7 mouse cellular contexts compared by ENCODE assay signal in the genomic region with DNA sequence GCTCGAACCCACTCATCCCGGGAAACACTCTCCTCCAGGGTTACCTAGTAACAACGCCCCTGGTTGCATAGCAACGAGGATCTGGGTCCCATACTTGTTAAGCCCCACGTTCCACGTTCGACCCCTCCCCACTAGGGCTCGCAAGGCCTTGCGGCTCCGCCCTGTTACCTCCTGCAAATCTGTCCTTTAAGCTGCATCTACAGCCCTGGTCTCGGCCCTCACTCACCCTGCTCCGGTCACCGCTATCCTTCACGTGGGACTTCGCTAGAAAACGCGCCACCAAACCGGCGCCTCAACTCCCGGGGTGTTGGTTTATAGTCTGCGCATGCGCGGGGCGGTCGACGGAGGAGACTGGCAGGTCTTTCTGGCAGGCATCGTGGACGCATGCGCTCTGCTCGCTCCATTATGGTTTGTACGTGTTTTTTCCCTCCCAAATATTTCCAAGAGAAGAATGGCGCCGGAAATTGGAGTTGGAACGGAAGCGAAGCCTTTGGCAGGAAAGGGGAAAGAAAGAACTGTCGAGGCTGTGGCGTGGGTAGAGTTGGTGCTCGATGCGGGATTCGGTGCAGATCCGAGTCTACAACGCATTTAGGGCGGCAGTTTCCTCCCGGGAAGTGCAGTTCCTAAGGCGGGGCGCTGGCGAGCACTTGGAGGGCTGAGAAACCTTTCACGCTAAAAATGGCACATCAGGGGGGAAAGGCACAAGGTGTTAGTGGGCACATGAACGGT. TPM values are rescaled to one million over a fixed set of nuclear protein-coding genes. Genes with fewer than 3 reads are reported as not detected.
A peak's percentile ranks its signal among the peaks of the same experiment; 100 is the strongest.
DNase-seq lines count a peak whose midpoint lies in the region; ATAC-seq lines count a peak whose summit lies in the region.

Gene Tmem109 (minus strand): TSS at position 576 of the 729 bp plus-strand sequence.

- no peaks in the 10 kb centered on the region for H3K27me3 ChIP-seq in intestine, embryonic 16.5 days (replicated peaks; ENCODE audit: control insufficient read depth, insufficient read depth, low read length)
- H3K27me3 ChIP-seq in midbrain, embryonic 11.5 days (ENCODE audit: control insufficient read depth, insufficient read depth, low read length), result no peaks in the 10 kb centered on the region

- ATAC-seq in intestine, embryonic 16.5 days, result peak; percentile 89
- ATAC-seq in midbrain, embryonic 11.5 days (ENCODE audit: low FRiP score), result peak; percentile 93

- no peaks in the 10 kb centered on the region for H3K36me3 ChIP-seq in intestine, embryonic 16.5 days (ENCODE audit: control insufficient read depth, insufficient read depth, low read length)
- no peaks in the 10 kb centered on the region for H3K36me3 ChIP-seq in midbrain, embryonic 11.5 days (ENCODE audit: control insufficient read depth, insufficient read depth, low read length)

- DNase-seq in adrenal gland, adult 2 months, result peak; percentile 94
- DNase-seq in embryo, embryonic 11.5 days (ENCODE audit: low read depth, low spot score), result peak; percentile 95
- DNase-seq in gastrocnemius, postnatal 4 days (ENCODE audit: low spot score in 2 of 2), result peak; percentile 87 to 95
- DNase-seq in left cerebral cortex, postnatal 36 days (ENCODE audit: low spot score in 2 of 2), result peak; percentile 93 to 94
- DNase-seq in midbrain, embryonic 11.5 days (ENCODE audit: low spot score, missing footprints), result peak; percentile 100
- peak; percentile 98 for DNase-seq in skeletal muscle tissue, adult 2 months (ENCODE audit: low read depth, low spot score)

- intact Hi-C loops in left cerebral cortex, postnatal 36 days (cut with DNase I), result loop anchor here (2.0 kb wide), 1 partner anchor 13 kb away; the partner anchor contains the start of gene Prpf19

- peak within 1 kb of the TSS; percentile 66 for H3K4me3 ChIP-seq in intestine, embryonic 16.5 days (ENCODE audit: low read length)
- peak within 1 kb of the TSS; percentile 49 for H3K4me3 ChIP-seq in midbrain, embryonic 11.5 days (ENCODE audit: low read depth, low read length)

- under 1% methylated on average over 49 of the region's 49 CpGs for WGBS in intestine, embryonic 16.5 days
- under 1% methylated on average over 49 of the region's 49 CpGs for whole genome bisulfite sequencing in midbrain, embryonic 11.5 days

- H3K9me3 ChIP-seq in intestine, embryonic 16.5 days (ENCODE audit: control insufficient read depth, low read length), result peaks cover 3% of the 10 kb centered on the region; the same call in 1 of the 2 replicates
- peaks cover 2% of the 10 kb centered on the region; the same call in 1 of the 2 replicates for H3K9me3 ChIP-seq in midbrain, embryonic 11.5 days (ENCODE audit: control insufficient read depth, low read length)

- H3K4me1 ChIP-seq in intestine, embryonic 16.5 days (ENCODE audit: control insufficient read depth, insufficient read depth, low read length), result peaks cover 15% of the 10 kb centered on the region
- peaks cover 12% of the 10 kb centered on the region; the same call in 1 of the 2 replicates for H3K4me1 ChIP-seq in midbrain, embryonic 11.5 days (ENCODE audit: control insufficient read depth, insufficient read depth, low read length)

- H3K4me2 ChIP-seq in intestine, embryonic 16.5 days (ENCODE audit: low read depth, low read length), result peak within 1 kb of the TSS; percentile 93
- H3K4me2 ChIP-seq in midbrain, embryonic 11.5 days, result peak within 1 kb of the TSS; percentile 83

- peak within 1 kb of the TSS; percentile 89 for H3K27ac ChIP-seq in intestine, embryonic 16.5 days (ENCODE audit: low read length)
- peak within 1 kb of the TSS; percentile 95 for H3K27ac ChIP-seq in midbrain, embryonic 11.5 days (ENCODE audit: low read depth, low read length)

- H3K9ac ChIP-seq in intestine, embryonic 16.5 days (ENCODE audit: low read depth, low read length), result peak within 1 kb of the TSS; percentile 74
- peak within 1 kb of the TSS; percentile 88 for H3K9ac ChIP-seq in midbrain, embryonic 11.5 days (ENCODE audit: low read length)

RNA-seq across cellular contexts. Expression of gene Tmem109, which starts in this region (rescaled TPM):
- 100 to 1,000 TPM; 149 to 202 TPM for total RNA-seq in adrenal gland, adult 2 months (2021)
- 240 and 306 TPM in 2 replicates for polyA plus RNA-seq in adrenal gland, adult 2 months (2012; rRNA removed)
- total RNA-seq in gastrocnemius, postnatal 4 days (2021), result 100 to 1,000 TPM; 191 to 193 TPM
- 72.8 and 78.7 TPM in 2 replicates for polyA plus RNA-seq in intestine, embryonic 16.5 days (2015; fragmentation: Nextera tagmentation; extraction: Ambion mirVana)
- 10 to 100 TPM; 40.0 to 49.9 TPM for total RNA-seq in left cerebral cortex, postnatal 36 days (2021)
- polyA plus RNA-seq in midbrain, embryonic 11.5 days (2014; fragmentation: Nextera tagmentation; extraction: Ambion mirVana), result 38.7 and 41.2 TPM in 2 replicates

Comparison
In these comparisons a context has a peak if more than half of its experiments do, and no peak if none do; other contexts are left out.
1. Peak in every context shown above with its lines: DNase-seq, ATAC-seq, H3K4me3 ChIP-seq and H3K27ac ChIP-seq.